8 mouse cellular contexts compared by ENCODE assay signal in the genomic region with DNA sequence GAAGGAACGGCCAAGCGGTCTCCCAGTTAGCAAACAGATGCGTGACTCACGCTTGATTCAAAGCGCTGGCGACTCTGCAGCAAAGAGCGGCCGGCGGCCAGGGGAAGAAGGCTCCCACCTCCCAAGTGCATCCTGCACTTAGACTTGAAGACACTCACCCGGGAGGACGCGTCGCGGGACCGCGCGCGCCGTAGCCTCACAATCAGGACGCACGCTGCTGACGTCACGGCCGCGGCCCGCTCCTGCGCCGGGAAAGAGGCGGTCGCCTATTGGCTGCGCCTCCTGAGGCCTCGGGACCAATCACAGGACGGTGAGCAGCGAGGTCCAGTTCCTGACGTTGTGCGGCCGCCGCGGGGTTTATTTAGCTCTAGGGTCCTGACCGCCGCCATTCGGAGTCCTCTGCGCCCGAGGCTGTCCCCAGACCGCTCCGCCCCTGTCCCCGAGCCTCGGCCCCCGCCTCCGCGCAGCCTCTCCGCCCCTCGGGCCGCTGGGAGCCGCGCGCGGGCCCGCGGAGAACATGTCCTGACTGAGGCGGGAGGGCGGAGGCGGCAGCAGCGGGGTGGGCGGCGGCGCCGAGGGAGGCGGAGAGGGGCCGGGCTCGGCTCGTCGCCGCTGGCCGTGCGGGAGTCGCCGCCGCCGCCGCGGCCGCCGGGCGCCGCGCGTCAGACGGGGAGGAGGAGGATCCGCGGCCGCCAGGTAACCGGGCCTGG. TPM values are rescaled to one million over a fixed set of nuclear protein-coding genes. Genes with fewer than 3 reads are reported as not detected.
DNase-seq lines count a peak whose midpoint lies in the region; ATAC-seq lines count a peak whose summit lies in the region.

Gene Zranb1, plus strand, starts transcription at position 293 of the 710 bp plus-strand sequence.

- no peaks in the 10 kb centered on the region for H3K36me3 ChIP-seq in hindbrain, embryonic 14.5 days (replicated peaks; ENCODE audit: control insufficient read depth, insufficient read depth)

- H3K9ac ChIP-seq in hindbrain, embryonic 14.5 days = peak within 1 kb of the TSS; percentile 92

- peak; percentile 97 for DNase-seq in R1 (ENCODE audit: low read depth, low spot score)
- peak; percentile 99 for DNase-seq in cerebellum, postnatal 25 days
- DNase-seq in frontal cortex, postnatal 25 days (ENCODE audit: low spot score in 2 of 2) = peak; percentile 97 to 98
- DNase-seq in hindbrain, embryonic 14.5 days (ENCODE audit: low spot score) = peak; percentile 98
- DNase-seq in layer of hippocampus, postnatal 36 days = peak; percentile 98 to 99
- peak; percentile 99 for DNase-seq in lung, postnatal 36 days
- peak; percentile 99 for DNase-seq in retina, postnatal 1 day
- DNase-seq in urinary bladder, adult 18-20 months (ENCODE audit: low spot score in 2 of 2) = peak; percentile 95 to 97

- peaks cover 23% of the 10 kb centered on the region for H3K4me1 ChIP-seq in hindbrain, embryonic 14.5 days (replicated peaks; ENCODE audit: control insufficient read depth, insufficient read depth, low read length)

- ATAC-seq in hindbrain, embryonic 14.5 days (ENCODE audit: low FRiP score) = peak; percentile 100

- H3K27me3 ChIP-seq in hindbrain, embryonic 14.5 days (ENCODE audit: control insufficient read depth, insufficient read depth, low read length) = no peaks in the 10 kb centered on the region

- H3K27ac ChIP-seq in hindbrain, embryonic 14.5 days = peak within 1 kb of the TSS; percentile 98

- H3K9me3 ChIP-seq in hindbrain, embryonic 14.5 days (ENCODE audit: control insufficient read depth, low read length) = no peaks in the 10 kb centered on the region

- peak within 1 kb of the TSS; percentile 77 for H3K4me2 ChIP-seq in hindbrain, embryonic 14.5 days (replicated peaks)

- under 1% methylated on average over 69 of the region's 93 CpGs for WGBS in hindbrain, embryonic 14.5 days

- H3K4me3 ChIP-seq in hindbrain, embryonic 14.5 days (replicated peaks; ENCODE audit: low read length) = peak within 1 kb of the TSS; percentile 62

RNA-seq across cellular contexts. Expression of gene Zranb1, which starts in this region (rescaled TPM):
- 32.6 and 32.8 TPM in 2 replicates for polyA plus RNA-seq in hindbrain, embryonic 14.5 days (2014; fragmentation: Nextera tagmentation; extraction: Ambion mirVana)
- total RNA-seq in layer of hippocampus, postnatal 36 days (2021) = 10 to 100 TPM; 39.3 to 46.1 TPM

Comparison
In these comparisons a context has a peak if more than half of its experiments do, and no peak if none do; other contexts are left out.
1. Peak in every context shown above with its lines: DNase-seq, ATAC-seq, H3K4me3 ChIP-seq and H3K27ac ChIP-seq.